Mouse (Mus musculus): ENCODE results near the gene Ankrd34c. TPM values are rescaled to one million over a fixed set of nuclear protein-coding genes. Genes with fewer than 3 reads are reported as not detected.
A peak's percentile ranks its signal among the peaks of the same experiment; 100 is the strongest.

Ankrd34c gene
- total and polyA plus RNA-seq, 3 experiments: not detected

DNA sequence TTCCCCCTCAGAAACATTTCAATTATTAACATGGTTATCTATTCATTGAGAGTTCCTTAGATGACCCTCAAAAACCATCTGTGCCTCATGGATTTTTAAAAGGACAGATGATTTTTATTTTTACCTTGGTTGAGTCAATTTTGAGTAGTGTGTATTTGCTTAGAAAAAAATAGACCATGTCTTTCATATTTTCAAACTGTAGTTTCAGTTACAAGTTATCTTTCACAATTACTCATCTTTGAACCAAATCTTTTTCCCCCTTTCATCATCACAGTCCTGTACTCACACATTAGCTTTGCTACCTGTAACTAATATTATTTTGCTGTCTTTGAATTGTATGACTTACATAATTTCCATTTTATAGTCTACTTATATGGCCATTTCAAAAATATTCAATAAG, 1.8 kb upstream of the Ankrd34c start:
- Histone ChIP-seq H3K36me3 (replicated peaks in 1 of 2; ENCODE audit: control insufficient read depth in 1 of 2, insufficient read depth in 1 of 2, low read length in 1 of 2) (no peaks in the 10 kb centered on the region), H3K9ac (ENCODE audit: insufficient read depth, low read depth) (no peak overlapping the region), H3K4me2 (ENCODE audit: insufficient read depth, low read depth, poor library complexity, severe bottlenecking) (no peak overlapping the region), H3K27ac (ENCODE audit: insufficient read depth, low read depth) (no peak overlapping the region), H3K4me3 (replicated peaks in 1 of 3; ENCODE audit: low read depth in 2 of 3, low read length in 2 of 3, poor library complexity in 1 of 3) (no peak overlapping the region), H3K79me2 (replicated peaks; ENCODE audit: control insufficient read depth, extremely low read depth, insufficient read depth, poor library complexity, severe bottlenecking) (no peaks in the 10 kb centered on the region), H3K9me3 (replicated peaks; ENCODE audit: low read length) (no peaks in the 10 kb centered on the region), H3K27me3 (replicated peaks) (no peaks in the 10 kb centered on the region), H3K4me1 (ENCODE audit: control insufficient read depth in 1 of 2, insufficient read depth in 2 of 2) (peaks cover 0 to 31% of the 10 kb centered on the region in 2 experiments; a peak in 2 of 4 replicates)
- DNase-seq (ENCODE audit: extremely low read depth): no peak
- TF ChIP-seq JUN (IDR thresholded peaks at IDR 0.05; ENCODE audit: insufficient read depth, low read depth, low read length): peak; percentile 18; the same call in 1 of the 2 replicates
- peak; percentile 73; the same call in 1 of the 2 replicates for TF ChIP-seq MEF2A (IDR thresholded peaks at IDR 0.05; ENCODE audit: borderline replicate concordance, low read depth, low read length)
- TF ChIP-seq JUND (conservative IDR thresholded peaks at IDR 0.05; ENCODE audit: low read depth, low read length): peak; percentile 82
- TF ChIP-seq EP300 (IDR thresholded peaks at IDR 0.05; ENCODE audit: low read length): peak; percentile 70
- peak; percentile 82 for TF ChIP-seq IRF4 (IDR thresholded peaks at IDR 0.05; ENCODE audit: low read depth, low read length)
- no peak for TF ChIP-seq NELFE (IDR thresholded peaks at IDR 0.05; ENCODE audit: low read depth, low read length)
- TF ChIP-seq ETS1 (conservative IDR thresholded peaks at IDR 0.05; ENCODE audit: low read depth, low read length): peak; percentile 30; the same call in 1 of the 2 replicates
- TF ChIP-seq ZNF384 (IDR thresholded peaks at IDR 0.05; ENCODE audit: low read depth, low read length): peak; percentile 67
- no peak for TF ChIP-seq UBTF (IDR thresholded peaks at IDR 0.05; ENCODE audit: low read depth, low read length)
- TF ChIP-seq MAZ (IDR thresholded peaks at IDR 0.05; ENCODE audit: low read depth, low read length): no peak
- in situ Hi-C loops (cut with MboI; ENCODE audit: low pct_ligation_motif_present, low pct_unique_long_range_greater_than_20kb, low sequenced_read_pairs): no loop called here
- dilution Hi-C loops (cut with MboI; ENCODE audit: extremely low pct_ligation_motif_present, extremely low pct_unique_long_range_greater_than_20kb, low sequenced_read_pairs): no loop called here

- TF ChIP-seq USF1 (IDR thresholded peaks at IDR 0.05; ENCODE audit: low read depth, low read length) (no peak), ZC3H11A (IDR thresholded peaks at IDR 0.05; ENCODE audit: low read depth, low read length) (no peak), GABPA (IDR thresholded peaks at IDR 0.05; ENCODE audit: insufficient replicate concordance, low read depth, low read length) (no peak), ELF1 (IDR thresholded peaks at IDR 0.05; ENCODE audit: low read depth, low read length) (no peak), RCOR1 (conservative IDR thresholded peaks at IDR 0.05; ENCODE audit: low read depth, low read length) (no peak), JUN (IDR thresholded peaks at IDR 0.05; ENCODE audit: insufficient read depth, low read depth, low read length) (no peak), SIN3A (IDR thresholded peaks at IDR 0.05; ENCODE audit: low read length) (no peak), ZMIZ1 (IDR thresholded peaks at IDR 0.05; ENCODE audit: low read depth, low read length) (no peak)
- H3K4me3 ChIP-seq (replicated peaks in 1 of 3; ENCODE audit: low read depth in 2 of 3, low read length in 2 of 3, poor library complexity in 1 of 3): no peak overlapping the region
- no peaks in the 10 kb centered on the region for H3K9me3 ChIP-seq (replicated peaks; ENCODE audit: low read length)
- H3K79me2 ChIP-seq (replicated peaks; ENCODE audit: control insufficient read depth, extremely low read depth, insufficient read depth, poor library complexity, severe bottlenecking): no peaks in the 10 kb centered on the region
- no peak for DNase-seq (ENCODE audit: extremely low read depth)
- dilution Hi-C loops (cut with MboI; ENCODE audit: extremely low pct_ligation_motif_present, extremely low pct_unique_long_range_greater_than_20kb, low sequenced_read_pairs): no loop called here
- 0 out of 2 replicates have a peak overlapping the region, but pooled peaks have one; percentile 8 for H3K4me2 ChIP-seq (ENCODE audit: insufficient read depth, low read depth, poor library complexity, severe bottlenecking)
- no peaks in the 10 kb centered on the region for H3K36me3 ChIP-seq (replicated peaks in 1 of 2; ENCODE audit: control insufficient read depth in 1 of 2, insufficient read depth in 1 of 2, low read length in 1 of 2)
- H3K27ac ChIP-seq (ENCODE audit: insufficient read depth, low read depth): no peak overlapping the region
- in situ Hi-C loops (cut with MboI; ENCODE audit: low pct_ligation_motif_present, low pct_unique_long_range_greater_than_20kb, low sequenced_read_pairs): no loop called here
- H3K9ac ChIP-seq (ENCODE audit: insufficient read depth, low read depth): no peak overlapping the region
- H3K27me3 ChIP-seq (replicated peaks): no peaks in the 10 kb centered on the region
- peaks cover 0 to 31% of the 10 kb centered on the region in 2 experiments; a peak in 2 of 4 replicates for H3K4me1 ChIP-seq (ENCODE audit: control insufficient read depth in 1 of 2, insufficient read depth in 2 of 2)
Measured at GRCm38 (mm10) chr9:89737888-89738287, 387 bp downstream of the Ankrd34c start.

All from CH12.LX (cell line).